Mouse (Mus musculus): ENCODE data around the gene Pgap2.

The Pgap2 gene

GRCm38 (mm10) chr7:102267113-102267579, 57.1 kb downstream of the Pgap2 start:
- DNase-seq (ENCODE audit: low spot score) = peak; percentile 94

- DNase-seq (ENCODE audit: low spot score) = peak; percentile 86
Measured at GRCm38 (mm10) chr7:102267601-102268394, 57.8 kb downstream of the Pgap2 start, which contains the start of gene Stim1. Gene Stim1, plus strand, starts transcription at chr7:102267806.

- DNase-seq (ENCODE audit: low spot score) = no peak
Measured at GRCm38 (mm10) chr7:102268395-102268748, 58.4 kb downstream of the Pgap2 start.

GRCm38 (mm10) chr7:102272422-102272948, 62.5 kb downstream of the Pgap2 start:
- DNase-seq (ENCODE audit: low spot score) = no peak

DNA sequence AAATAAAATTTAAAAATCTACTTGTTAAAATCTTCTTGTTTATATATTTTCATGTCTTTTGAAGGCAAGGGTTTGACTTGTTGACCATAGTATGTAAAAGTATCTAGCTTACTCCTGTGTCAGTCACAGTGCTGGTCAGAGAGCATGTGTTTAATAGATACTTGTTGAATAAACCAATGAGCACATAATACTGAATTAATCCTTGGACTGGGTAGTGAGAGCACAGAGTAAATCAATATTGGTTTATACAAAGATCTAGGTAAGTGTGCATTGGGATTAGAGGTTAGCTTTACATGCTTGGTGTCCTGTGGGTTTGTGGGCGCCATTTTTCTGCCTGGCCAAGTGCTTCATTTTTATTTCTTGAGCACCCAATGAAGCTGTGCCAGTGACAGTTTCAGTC, 71.4 kb downstream of the Pgap2 start:
- DNase-seq (ENCODE audit: low spot score) = no peak

DNA sequence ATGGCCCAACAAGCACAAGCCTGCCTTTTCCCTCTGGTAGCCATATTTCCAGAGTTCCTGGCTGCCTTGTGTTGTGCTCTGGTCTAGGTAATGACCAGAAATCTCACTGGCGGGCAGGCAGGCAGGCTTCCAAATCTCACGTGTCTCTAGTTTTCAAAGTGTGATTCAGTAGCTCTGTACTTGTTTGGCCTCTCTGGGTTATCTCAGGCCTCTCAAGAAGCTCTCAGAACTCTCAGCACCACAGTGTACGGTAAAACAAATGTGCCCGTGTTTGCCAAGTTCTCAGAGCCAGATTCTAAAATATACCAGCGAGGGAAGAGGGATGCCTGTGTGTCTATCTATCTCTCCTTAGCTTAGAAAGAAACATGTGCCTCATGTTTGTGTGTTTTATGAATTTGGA, 72.3 kb downstream of the Pgap2 start:
- DNase-seq (ENCODE audit: low spot score) = no peak

Data from yolk sac, embryonic 10.5 days (tissue).